Mouse (Mus musculus) MEL (cell line): ENCODE data around the gene Zfp335. TPM values are rescaled to one million over a fixed set of nuclear protein-coding genes. Genes with fewer than 3 reads are reported as not detected.

Experiments used
- DNase-seq: peaks from one replicate; pipeline ENCODE4 v3.0.0; 2011; ENCODE audit warnings: low read depth, low spot score
- H3K27ac ChIP-seq: 2 replicates; pipeline ENCODE4 v1.5.1; 2012; ENCODE audit warnings: low read depth, mild to moderate bottlenecking, control low read depth, low read length, moderate library complexity; ENCODE audit not compliant: control insufficient read depth
- H3K27me3 ChIP-seq, 2 experiments: fragments of 150-350 bp in 1 of 2; sonication (generic) in 1 of 2; 2 replicates each; pipeline ENCODE4 v1.6.1; 2012; ENCODE audit warnings: low read length in 2 of 2, mild to moderate bottlenecking in 2 of 2, improper control_type of control experiment in 1 of 2, moderate library complexity in 1 of 2; ENCODE audit not compliant: insufficient read depth in 2 of 2, control insufficient read depth in 1 of 2
- H3K36me3 ChIP-seq, 2 experiments: 2 replicates each; pipeline ENCODE4 v1.6.1; 2012 to 2014; ENCODE audit warnings: low read length in 2 of 2, improper control_type of control experiment in 1 of 2, inconsistent platforms in 1 of 2, mild to moderate bottlenecking in 1 of 2; ENCODE audit not compliant: insufficient read depth in 2 of 2, control insufficient read depth in 1 of 2
- H3K4me1 ChIP-seq, 2 experiments: fragments of 150-350 bp in 1 of 2; sonication (generic) in 1 of 2; 2 replicates each; pipeline ENCODE4 v1.6.1; 2012; ENCODE audit warnings: low read length in 2 of 2, improper control_type of control experiment in 1 of 2, mild to moderate bottlenecking in 1 of 2; ENCODE audit not compliant: insufficient read depth in 2 of 2, control insufficient read depth in 1 of 2
- H3K4me3 ChIP-seq, 2 experiments: fragments of 150-350 bp in 1 of 2; sonication (generic) in 1 of 2; 2 replicates each; pipeline ENCODE4 v1.5.1; 2012; ENCODE audit warnings: low read depth in 2 of 2, low read length in 2 of 2, mild to moderate bottlenecking in 2 of 2, moderate library complexity in 2 of 2, control low read depth in 1 of 2, improper control_type of control experiment in 1 of 2; ENCODE audit not compliant: control insufficient read depth in 1 of 2, insufficient read depth in 1 of 2
- H3K79me2 ChIP-seq: 2 replicates; pipeline ENCODE4 v1.6.1; 2012; ENCODE audit warnings: mild to moderate bottlenecking, low read length, moderate library complexity; ENCODE audit not compliant: control insufficient read depth, poor library complexity, insufficient read depth
- H3K9ac ChIP-seq: 2 replicates; pipeline ENCODE4 v1.6.1; 2012; ENCODE audit warnings: low read depth, mild to moderate bottlenecking, control low read depth, low read length, moderate library complexity; ENCODE audit not compliant: control insufficient read depth, poor library complexity, severe bottlenecking
- H3K9me3 ChIP-seq: fragments of 150-350 bp; sonication (generic); replicated peaks from 2 replicates; pipeline ENCODE4 v1.6.1; 2012; ENCODE audit warnings: mild to moderate bottlenecking, low read length, improper control_type of control experiment, moderate library complexity; ENCODE audit not compliant: insufficient read depth
- BHLHE40 ChIP-seq: IDR thresholded peaks from 2 replicates; pipeline ENCODE4 v1.6.1; 2012; ENCODE audit warnings: low read depth, mild to moderate bottlenecking, inconsistent platforms, low read length, improper control_type of control experiment, borderline replicate concordance
- E2F4 ChIP-seq: IDR thresholded peaks from 2 replicates; pipeline ENCODE4 v1.6.1; 2011; ENCODE audit warnings: low read depth, low read length, improper control_type of control experiment, borderline replicate concordance
- ELF1 ChIP-seq: IDR thresholded peaks from 2 replicates; pipeline ENCODE4 v1.6.1; 2014; ENCODE audit warnings: low read depth, mild to moderate bottlenecking, inconsistent platforms, low read length, improper control_type of control experiment, moderate library complexity
- EP300 ChIP-seq, 2 experiments: IDR thresholded peaks; 2 replicates each; pipeline ENCODE4 v1.6.1; 2011; ENCODE audit warnings: improper control_type of control experiment in 2 of 2, low read length in 2 of 2, low read depth in 1 of 2, mild to moderate bottlenecking in 1 of 2
- GABPA ChIP-seq: IDR thresholded peaks from 2 replicates; pipeline ENCODE4 v1.6.1; 2012; ENCODE audit warnings: low read depth, mild to moderate bottlenecking, inconsistent platforms, low read length, improper control_type of control experiment, moderate library complexity
- GATA1 ChIP-seq: IDR thresholded peaks from 2 replicates; pipeline ENCODE4 v1.6.1; 2011; ENCODE audit warnings: low read depth, low read length, improper control_type of control experiment
- HCFC1 ChIP-seq: IDR thresholded peaks from 2 replicates; pipeline ENCODE4 v1.6.1; 2012; ENCODE audit warnings: low read depth, mild to moderate bottlenecking, inconsistent platforms, low read length, improper control_type of control experiment, moderate library complexity
- JUND ChIP-seq: IDR thresholded peaks from 2 replicates; pipeline ENCODE4 v1.6.1; 2011; ENCODE audit warnings: low read depth, mild to moderate bottlenecking, improper control_type of control experiment, low read length
- MAFK ChIP-seq: IDR thresholded peaks from 2 replicates; pipeline ENCODE4 v1.6.1; 2011; ENCODE audit warnings: low read depth, mild to moderate bottlenecking, low read length, improper control_type of control experiment, borderline replicate concordance
- MAX ChIP-seq: IDR thresholded peaks from 2 replicates; pipeline ENCODE4 v1.6.1; 2011; ENCODE audit warnings: low read length, improper control_type of control experiment
- MAZ ChIP-seq: IDR thresholded peaks from 2 replicates; pipeline ENCODE4 v1.6.1; 2012; ENCODE audit warnings: low read depth, mild to moderate bottlenecking, inconsistent platforms, low read length, improper control_type of control experiment
- MXI1 ChIP-seq: IDR thresholded peaks from 2 replicates; pipeline ENCODE4 v1.6.1; 2011; ENCODE audit warnings: mild to moderate bottlenecking, low read depth, low read length, improper control_type of control experiment
- NELFE ChIP-seq: IDR thresholded peaks from 2 replicates; pipeline ENCODE4 v1.6.1; 2011; ENCODE audit warnings: low read depth, low read length, improper control_type of control experiment
- NRF1 ChIP-seq: IDR thresholded peaks from 2 replicates; pipeline ENCODE4 v1.6.1; 2014; ENCODE audit warnings: low read depth, mild to moderate bottlenecking, inconsistent platforms, low read length, improper control_type of control experiment, moderate library complexity; ENCODE audit not compliant: poor library complexity, insufficient read depth, severe bottlenecking
- POLR2A ChIP-seq, 2 experiments: IDR thresholded peaks; 2 replicates each; pipeline ENCODE4 v1.6.1; 2011 to 2012; ENCODE audit warnings: low read length in 2 of 2, mild to moderate bottlenecking in 2 of 2, control low read depth in 1 of 2, improper control_type of control experiment in 1 of 2, low read depth in 1 of 2, moderate library complexity in 1 of 2; ENCODE audit not compliant: control insufficient read depth in 1 of 2, insufficient read depth in 1 of 2, poor library complexity in 1 of 2
- POLR2AphosphoS2 ChIP-seq: IDR thresholded peaks from 2 replicates; pipeline ENCODE4 v1.6.1; 2011; ENCODE audit warnings: low read length, improper control_type of control experiment
- RAD21 ChIP-seq: IDR thresholded peaks from 2 replicates; pipeline ENCODE4 v1.6.1; 2011; ENCODE audit warnings: mild to moderate bottlenecking, low read depth, low read length, improper control_type of control experiment
- RCOR1 ChIP-seq: IDR thresholded peaks from 2 replicates; pipeline ENCODE4 v1.6.1; 2012; ENCODE audit warnings: low read depth, mild to moderate bottlenecking, inconsistent platforms, low read length, improper control_type of control experiment
- SMC3 ChIP-seq: IDR thresholded peaks from 2 replicates; pipeline ENCODE4 v1.6.1; 2011; ENCODE audit warnings: low read depth, low read length, improper control_type of control experiment
- TAL1 ChIP-seq: IDR thresholded peaks from 2 replicates; pipeline ENCODE4 v1.6.1; 2012; ENCODE audit warnings: mild to moderate bottlenecking, inconsistent platforms, low read length, moderate library complexity, mixed read lengths
- TBP ChIP-seq: IDR thresholded peaks from 2 replicates; pipeline ENCODE4 v1.8.0; 2011; ENCODE audit warnings: low read depth, low read length, improper control_type of control experiment
- TCF12 ChIP-seq: IDR thresholded peaks from 2 replicates; pipeline ENCODE4 v1.6.1; 2014; ENCODE audit warnings: low read depth, mild to moderate bottlenecking, inconsistent platforms, low read length, improper control_type of control experiment, moderate library complexity
- UBTF ChIP-seq: IDR thresholded peaks from 2 replicates; pipeline ENCODE4 v1.6.1; 2012; ENCODE audit warnings: low read depth, mild to moderate bottlenecking, inconsistent platforms, low read length, improper control_type of control experiment, moderate library complexity, borderline replicate concordance; ENCODE audit not compliant: insufficient read depth
- USF1 ChIP-seq: IDR thresholded peaks from 2 replicates; pipeline ENCODE4 v1.6.1; 2014; ENCODE audit warnings: low read depth, mild to moderate bottlenecking, inconsistent platforms, low read length, improper control_type of control experiment, moderate library complexity
- ZC3H11A ChIP-seq: IDR thresholded peaks from 2 replicates; pipeline ENCODE4 v1.6.1; 2012; ENCODE audit warnings: low read depth, mild to moderate bottlenecking, inconsistent platforms, low read length, improper control_type of control experiment
- ZKSCAN1 ChIP-seq: IDR thresholded peaks from 2 replicates; pipeline ENCODE4 v1.6.1; 2012; ENCODE audit warnings: low read depth, mild to moderate bottlenecking, inconsistent platforms, low read length, improper control_type of control experiment, moderate library complexity
- ZNF384 ChIP-seq: IDR thresholded peaks from 2 replicates; pipeline ENCODE4 v1.6.1; 2012; ENCODE audit warnings: low read depth, mild to moderate bottlenecking, inconsistent platforms, low read length, improper control_type of control experiment
- polyA plus RNA-seq, 2 experiments: library from polyadenylated mRNA; stranded (reverse) in 1 of 2; unstranded in 1 of 2; fragments of >175 nt in 1 of 2; fragments of >200 nt in 1 of 2; gene quantifications; 2 replicates each; pipeline versions ENCODE4 v1.2.1 to v1.2.4; 2012; ENCODE audit warnings: low replicate concordance in 2 of 2, low read depth in 1 of 2; ENCODE audit not compliant: insufficient read length in 2 of 2, insufficient read depth in 1 of 2, missing spikeins in 1 of 2
- total RNA-seq: library from RNA; depleted of rRNA; stranded (reverse); fragments of 300-350 nt; gene quantifications from 2 replicates; pipeline ENCODE4 v1.2.3, GENCODE M21; 2012

Zfp335 gene
- total and polyA plus RNA-seq, 3 experiments = 12.6 to 24.1 TPM; not detected in 1

- TF ChIP-seq JUND = no peak
- no peak for TF ChIP-seq MAFK
- TF ChIP-seq E2F4 = no peak
- peak; percentile 31; the same call in 1 of the 2 replicates for TF ChIP-seq NELFE
- no peak for TF ChIP-seq USF1
- TF ChIP-seq BHLHE40 = no peak
- TF ChIP-seq RCOR1 = 0 out of 2 replicates have a peak, but pooled peaks have one; percentile 24
- TF ChIP-seq GABPA = no peak
- no peak for TF ChIP-seq TBP
- TF ChIP-seq MXI1 = no peak
- TF ChIP-seq UBTF = no peak
- peak; percentile 72 for TF ChIP-seq TAL1
- TF ChIP-seq ZKSCAN1 = no peak
- peak; percentile 40; the same call in 1 of the 2 replicates for TF ChIP-seq TCF12
- no peak for TF ChIP-seq NRF1
- TF ChIP-seq POLR2AphosphoS2 = no peak
- TF ChIP-seq ZNF384 = no peak
- peak; percentile 25 to 58; a peak in 2 of 4 replicates for TF ChIP-seq EP300 (IDR thresholded peaks at IDR 0.05; ENCODE audit: low read depth in 1 of 2, low read length in 2 of 2)
- no peak for TF ChIP-seq ZC3H11A
- TF ChIP-seq SMC3 = no peak
- peak; percentile 58 for TF ChIP-seq MAZ
Observed at GRCm38 (mm10) chr2:164874239-164874769, 37.3 kb downstream of the Zfp335 start (continued).

DNA sequence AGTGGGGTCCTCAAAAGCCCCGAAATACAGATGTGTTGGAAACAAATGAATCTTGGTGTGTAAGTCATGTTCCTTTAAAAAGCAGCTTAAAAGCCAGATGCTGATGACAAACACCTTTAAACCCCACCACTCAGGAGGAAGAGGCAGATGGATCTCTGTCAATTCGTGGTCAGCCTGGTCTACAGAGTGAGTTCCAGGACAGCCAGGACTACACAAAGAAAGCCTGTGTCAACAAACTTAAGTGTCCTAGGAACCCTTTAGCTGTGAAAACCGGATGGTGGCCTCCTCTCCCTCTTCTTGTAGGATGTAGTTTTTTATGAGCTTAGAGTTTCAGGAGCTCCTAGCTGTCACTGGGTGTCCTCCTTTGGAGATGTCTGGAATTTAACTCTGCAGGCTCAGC, 37.9 kb downstream of the Zfp335 start:
- H3K27ac ChIP-seq = no peak overlapping the region
- no peak overlapping the region for H3K4me3 ChIP-seq
- TF ChIP-seq RAD21 (no peak), BHLHE40 (no peak), ELF1 (no peak), TAL1 (no peak), MAX (no peak), GATA1 (no peak), POLR2A (IDR thresholded peaks at IDR 0.05; ENCODE audit: control insufficient read depth in 1 of 2, insufficient read depth in 1 of 2, low read depth in 1 of 2, low read length in 2 of 2, poor library complexity in 1 of 2) (no peak), TCF12 (no peak), ZKSCAN1 (no peak), SMC3 (no peak), HCFC1 (no peak)

More for the DNA sequence above, 37.9 kb downstream of the Zfp335 start:
- peaks cover 15 to 28% of the 10 kb centered on the region in 2 experiments for H3K4me1 ChIP-seq
- peaks cover 3% of the 10 kb centered on the region for H3K79me2 ChIP-seq
- DNase-seq = no peak
- H3K36me3 ChIP-seq = peaks cover 0 to 16% of the 10 kb centered on the region in 2 experiments; a peak in 2 of 4 replicates
- H3K9ac ChIP-seq = no peak overlapping the region
- no peaks in the 10 kb centered on the region for H3K27me3 ChIP-seq
- H3K9me3 ChIP-seq = no peaks in the 10 kb centered on the region
